Mouse (Mus musculus) limb, embryonic 12.5 days (tissue): ENCODE data around the gene Rapgef1. TPM values are rescaled to one million over a fixed set of nuclear protein-coding genes. Genes with fewer than 3 reads are reported as not detected.

ENCODE experiments used
- ATAC-seq: fragments of 200-750 bp; cut with Nextera tagmentation; 2 replicates; pipeline ENCODE4 v1.8.0; 2017; ENCODE audit warnings: low read depth, moderate TSS enrichment; ENCODE audit not compliant: insufficient number of reproducible peaks, insufficient read depth, low FRiP score, low TSS enrichment
- H3K27ac ChIP-seq: fragments of 300-500 bp; sonication (generic); 2 replicates; pipeline ENCODE4 v1.5.1; 2016; ENCODE audit warnings: mild to moderate bottlenecking, moderate library complexity
- H3K27me3 ChIP-seq: fragments of 300-500 bp; sonication (generic); 2 replicates; pipeline ENCODE4 v1.6.1; 2016; ENCODE audit warnings: mild to moderate bottlenecking, moderate library complexity
- H3K36me3 ChIP-seq: fragments of 300-500 bp; sonication (generic); 2 replicates; pipeline ENCODE4 v1.6.1; 2016; ENCODE audit warnings: mild to moderate bottlenecking, moderate library complexity
- H3K4me1 ChIP-seq: fragments of 300-500 bp; sonication (generic); replicated peaks from 2 replicates; pipeline ENCODE4 v1.6.1; 2016
- H3K4me2 ChIP-seq: fragments of 300-500 bp; sonication (generic); 2 replicates; pipeline ENCODE4 v1.6.1; 2016; ENCODE audit warnings: mild to moderate bottlenecking, moderate library complexity
- H3K4me3 ChIP-seq: fragments of 300-500 bp; sonication (generic); replicated peaks from 2 replicates; pipeline ENCODE4 v1.5.1; 2016; ENCODE audit warnings: mild to moderate bottlenecking
- H3K9ac ChIP-seq: fragments of 300-500 bp; sonication (generic); replicated peaks from 2 replicates; pipeline ENCODE4 v1.6.1; 2016; ENCODE audit warnings: mild to moderate bottlenecking, moderate library complexity
- H3K9me3 ChIP-seq: fragments of 300-500 bp; sonication (generic); 2 replicates; pipeline ENCODE4 v1.6.1; 2016; ENCODE audit warnings: mild to moderate bottlenecking, moderate library complexity
- WGBS: fragments of 180-500 bp; shearing (Covaris S2); methylation state at CpG from one replicate; pipeline ENCODE4 v1.1.7; 2016; 5-methylcytosine and 5-hydroxymethylcytosine counted together
- polyA plus RNA-seq: library from polyadenylated mRNA; unstranded; fragments of >200 nt; fragmentation: Nextera tagmentation; extraction: Ambion mirVana; gene quantifications from 2 replicates; pipeline ENCODE4 v1.2.1, GENCODE M21; 2016

Gene Rapgef1
- 20.2 and 20.4 TPM in 2 replicates for polyA plus RNA-seq

DNA sequence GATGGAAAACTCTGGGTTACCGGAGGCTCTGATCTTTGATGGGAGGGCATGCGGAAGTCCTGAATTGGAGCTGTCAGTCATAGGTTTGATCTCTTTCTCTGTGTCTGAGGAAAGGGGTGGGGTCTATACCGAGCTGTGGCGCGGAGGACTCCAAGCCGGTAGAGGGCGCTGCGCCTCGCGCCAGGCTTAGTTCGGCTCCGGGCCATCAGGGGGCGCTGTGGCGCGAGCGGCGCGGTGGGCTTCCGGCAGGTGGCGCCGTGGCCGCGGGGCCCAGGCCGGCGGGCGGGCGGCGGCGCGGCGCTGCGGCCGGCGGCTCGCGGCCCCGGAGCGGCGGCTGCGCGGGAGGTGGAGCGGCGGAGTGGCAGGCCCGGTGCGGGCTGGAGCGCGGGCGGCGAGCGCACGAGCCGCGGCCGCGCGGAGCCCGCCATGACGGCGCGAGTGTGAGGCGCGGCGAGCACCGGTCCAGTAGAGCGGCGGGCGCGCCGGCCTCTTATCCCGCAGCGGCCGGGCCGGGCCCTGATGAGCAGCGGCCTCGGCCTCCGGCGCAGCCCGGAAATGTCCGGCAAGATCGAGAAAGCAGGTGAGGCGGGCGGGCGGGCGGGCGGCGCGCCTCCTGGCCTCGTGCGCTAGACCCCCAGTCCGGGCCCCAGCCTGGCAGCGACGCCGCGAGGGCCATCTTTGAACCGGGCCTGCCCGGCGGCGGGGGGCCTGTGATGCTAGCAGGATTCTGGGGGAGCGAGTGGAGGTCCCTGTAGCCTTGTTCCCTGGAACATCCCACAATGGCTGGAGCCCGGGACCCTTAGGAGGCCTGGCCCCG, at the start of gene Rapgef1:
Gene Rapgef1, plus strand, starts transcription at position 237 of the 817 bp plus-strand sequence.
- under 1% methylated on average over 57 of the region's 101 CpGs for WGBS
- Histone ChIP-seq H3K9ac (peak within 1 kb of the TSS; percentile 96), H3K4me1 (peaks cover 25% of the 10 kb centered on the region), H3K36me3 (peaks cover 9% of the 10 kb centered on the region; the same call in 1 of the 2 replicates), H3K27me3 (no peaks in the 10 kb centered on the region), H3K27ac (peak within 1 kb of the TSS; percentile 92), H3K4me3 (peak within 1 kb of the TSS; percentile 82), H3K9me3 (no peaks in the 10 kb centered on the region), H3K4me2 (peak within 1 kb of the TSS; percentile 64)
- peak; percentile 82 for ATAC-seq

DNA sequence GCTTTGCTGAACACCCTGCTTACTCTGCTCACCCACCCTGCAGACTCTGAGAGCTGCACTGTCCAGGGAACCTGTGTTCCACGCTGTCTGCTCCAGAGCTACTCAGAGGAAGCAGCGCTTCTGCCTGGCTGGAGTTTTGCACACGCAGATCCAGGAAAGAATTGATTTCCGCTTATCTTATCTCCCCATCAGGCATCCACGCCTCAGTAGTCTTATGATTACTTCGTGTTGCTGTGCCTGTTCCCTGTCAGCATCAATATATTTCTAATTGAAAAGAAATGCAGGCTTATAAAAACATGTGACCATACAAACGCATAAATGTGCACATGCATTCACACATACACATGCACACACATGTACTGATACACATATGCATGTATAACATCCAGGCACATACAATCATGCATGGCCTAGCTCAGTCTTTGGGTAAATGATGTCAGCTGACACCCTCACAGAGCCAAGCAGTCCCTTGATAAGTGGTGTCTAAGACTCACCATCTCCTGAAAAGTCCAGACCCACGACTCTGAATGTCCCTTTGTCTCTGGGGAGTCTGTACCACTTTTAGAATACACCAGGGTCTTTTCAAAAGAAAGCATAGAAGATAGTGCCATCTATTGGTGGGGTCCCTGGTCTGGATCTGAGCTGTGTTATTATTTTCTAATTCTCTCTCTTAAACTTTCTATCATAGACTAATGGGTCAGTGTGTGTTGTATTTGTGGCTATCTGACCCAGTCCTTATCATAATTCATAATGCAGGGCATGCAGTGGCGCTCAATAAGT, 47.4 kb upstream of the Rapgef1 start:
- H3K4me2 ChIP-seq: no peak overlapping the region
- no peaks in the 10 kb centered on the region for H3K9me3 ChIP-seq
- H3K27me3 ChIP-seq: peaks cover 9% of the 10 kb centered on the region
- H3K4me1 ChIP-seq: peaks cover 7% of the 10 kb centered on the region; the same call in 1 of the 2 replicates
- no peak for ATAC-seq
- H3K27ac ChIP-seq: no peak overlapping the region
- H3K36me3 ChIP-seq: no peaks in the 10 kb centered on the region
- no peak overlapping the region for H3K4me3 ChIP-seq
- WGBS: 69% methylated on average over 9 of the region's 9 CpGs
- no peak overlapping the region for H3K9ac ChIP-seq

DNA sequence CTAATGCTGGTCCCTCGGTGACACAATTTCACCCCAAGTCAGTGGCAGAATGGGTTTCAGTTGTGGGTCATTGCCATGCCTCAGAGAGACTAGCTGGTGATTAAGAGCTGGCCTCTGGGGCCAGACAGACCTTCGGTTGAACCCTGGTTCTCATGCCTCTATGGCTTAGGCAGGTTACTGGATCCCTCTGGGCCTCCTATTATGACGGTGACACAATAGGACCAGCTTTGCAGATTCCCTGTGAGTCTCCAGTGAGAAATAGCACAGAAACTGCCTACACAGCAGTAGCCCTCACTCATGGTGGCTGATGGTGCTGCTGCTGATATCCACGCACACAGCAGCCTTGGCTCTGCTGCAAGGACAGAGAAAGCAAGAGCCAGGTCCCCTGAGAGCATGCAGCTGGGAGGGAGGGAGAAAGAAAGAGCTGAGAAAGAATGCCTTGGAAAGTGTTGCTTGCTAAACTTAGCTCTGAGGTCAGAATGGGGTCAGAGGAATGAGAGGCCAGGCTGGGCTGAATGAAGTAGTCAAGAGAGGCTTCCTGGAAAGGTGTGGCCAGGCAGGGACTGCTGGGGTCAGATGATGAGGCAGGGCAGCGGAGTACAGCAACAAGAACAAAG, 46.6 kb upstream of the Rapgef1 start:
- H3K27me3 ChIP-seq: peaks cover 9% of the 10 kb centered on the region
- H3K27ac ChIP-seq: no peak overlapping the region
- peaks cover 7% of the 10 kb centered on the region; the same call in 1 of the 2 replicates for H3K4me1 ChIP-seq
- no peak overlapping the region for H3K4me2 ChIP-seq
- H3K36me3 ChIP-seq: no peaks in the 10 kb centered on the region
- no peak overlapping the region for H3K9ac ChIP-seq
- WGBS: 58% methylated on average over 5 of the region's 5 CpGs
- no peak for ATAC-seq
- no peaks in the 10 kb centered on the region for H3K9me3 ChIP-seq
- no peak overlapping the region for H3K4me3 ChIP-seq

DNA sequence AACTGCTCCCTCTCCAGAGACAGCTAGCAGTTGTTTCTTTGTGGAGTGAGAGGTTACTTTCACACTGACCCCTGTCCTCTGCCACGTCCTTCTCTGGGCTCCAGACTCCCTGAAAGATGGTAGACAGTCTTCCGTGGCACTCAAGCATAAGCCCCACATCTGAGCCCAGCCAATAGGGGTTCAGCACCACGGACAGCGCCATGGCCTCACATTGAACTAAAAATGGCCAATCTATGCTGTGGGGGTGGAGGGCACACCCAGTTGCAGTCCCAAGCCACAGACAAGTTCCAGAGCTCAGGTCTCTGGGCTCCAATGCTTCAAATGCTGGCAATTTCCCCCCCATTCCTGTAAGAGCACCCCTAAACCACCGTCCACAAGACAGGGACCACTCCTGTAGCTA, 45.9 kb upstream of the Rapgef1 start:
- ATAC-seq: no peak
- Histone ChIP-seq H3K4me3 (no peak overlapping the region), H3K27me3 (peaks cover 9% of the 10 kb centered on the region), H3K4me1 (peaks cover 7% of the 10 kb centered on the region; the same call in 1 of the 2 replicates), H3K36me3 (no peaks in the 10 kb centered on the region), H3K9ac (no peak overlapping the region), H3K9me3 (no peaks in the 10 kb centered on the region), H3K4me2 (no peak overlapping the region), H3K27ac (no peak overlapping the region)
- WGBS: 8% methylated on average over 5 of the region's 5 CpGs

DNA sequence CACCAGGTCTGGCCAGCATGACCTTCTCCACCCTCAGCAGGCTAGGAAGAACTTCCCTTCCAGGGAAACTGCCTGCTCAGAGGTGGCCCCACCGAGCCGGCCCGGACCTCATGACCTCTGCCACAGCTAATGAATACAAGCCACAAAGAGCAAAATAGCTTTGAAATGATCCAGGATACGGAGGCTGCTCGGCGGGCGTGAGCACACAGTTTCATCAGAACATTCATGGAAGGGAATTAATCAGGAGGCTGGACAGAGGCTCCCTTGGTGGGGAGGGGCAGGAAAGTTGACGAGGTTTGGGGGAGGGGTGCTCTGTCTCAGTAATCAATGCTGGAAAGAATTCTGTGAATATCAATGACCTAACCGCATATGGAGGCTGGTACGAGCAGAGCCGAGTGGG, 45.3 kb upstream of the Rapgef1 start:
- no peak overlapping the region for H3K4me3 ChIP-seq
- no peak overlapping the region for H3K9ac ChIP-seq
- no peaks in the 10 kb centered on the region for H3K36me3 ChIP-seq
- 22% methylated on average over 11 of the region's 11 CpGs for WGBS
- no peak overlapping the region for H3K4me2 ChIP-seq
- no peak for ATAC-seq
- H3K27me3 ChIP-seq: peaks cover 9% of the 10 kb centered on the region
- no peaks in the 10 kb centered on the region for H3K9me3 ChIP-seq
- peaks cover 7% of the 10 kb centered on the region; the same call in 1 of the 2 replicates for H3K4me1 ChIP-seq
- no peak overlapping the region for H3K27ac ChIP-seq

DNA sequence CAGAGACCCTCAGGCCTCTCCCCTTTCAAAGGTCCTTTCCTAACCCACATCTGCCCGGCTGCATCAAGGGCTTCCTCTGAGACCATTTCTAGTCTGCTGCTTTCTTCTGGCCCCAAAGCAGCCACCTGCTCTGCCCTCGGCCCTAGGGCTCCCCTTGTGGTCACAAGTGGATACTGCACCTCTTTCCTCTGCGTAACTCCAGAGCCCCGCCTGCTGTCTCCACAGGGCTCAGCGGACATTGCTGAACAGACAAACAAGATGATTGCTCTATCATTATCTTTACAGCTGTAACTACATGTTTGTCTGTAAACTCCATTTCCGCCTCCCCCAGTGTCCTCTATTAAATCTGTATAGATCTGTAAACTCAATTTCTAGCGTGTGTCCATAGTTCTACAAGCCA, 37.1 kb upstream of the Rapgef1 start:
- ATAC-seq: no peak
- Histone ChIP-seq H3K36me3 (no peaks in the 10 kb centered on the region), H3K4me2 (no peak overlapping the region), H3K27ac (no peak overlapping the region), H3K9me3 (no peaks in the 10 kb centered on the region), H3K4me1 (no peaks in the 10 kb centered on the region), H3K27me3 (no peaks in the 10 kb centered on the region), H3K4me3 (no peak overlapping the region), H3K9ac (no peak overlapping the region)
- WGBS: 3% methylated on average over 7 of the region's 7 CpGs

DNA sequence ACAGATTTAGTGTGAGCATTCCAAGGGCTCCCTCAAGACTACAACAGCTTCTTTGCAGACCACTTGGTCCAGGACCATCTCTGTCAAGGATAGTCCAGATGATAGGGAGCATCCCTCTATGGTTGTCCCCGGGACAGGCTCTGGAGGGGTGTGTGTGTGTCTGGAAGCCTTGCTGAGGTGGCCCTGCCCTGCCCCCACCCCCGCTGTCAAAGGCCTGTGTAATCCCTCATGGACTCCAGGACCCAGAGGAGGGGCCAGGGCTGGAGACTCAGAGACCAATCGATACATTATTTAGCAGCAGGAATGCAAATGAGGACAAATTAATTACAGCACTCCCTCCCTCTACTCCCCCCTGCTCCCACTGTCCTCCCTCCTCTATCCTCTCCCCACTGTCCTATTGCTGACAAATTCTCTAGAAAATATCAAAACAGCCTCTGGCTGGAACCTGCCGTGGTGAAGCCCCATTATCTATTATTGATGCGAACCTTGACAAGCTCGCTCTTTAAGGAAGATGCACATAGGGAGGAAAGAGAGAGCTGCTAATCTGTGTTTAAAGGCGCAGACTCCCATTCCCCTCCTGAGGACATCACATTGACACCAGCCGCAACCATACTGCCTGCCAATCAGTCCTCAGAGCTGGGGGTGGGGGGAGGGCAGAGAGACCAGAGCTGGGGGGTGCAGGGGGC, 33.4 kb upstream of the Rapgef1 start:
- Histone ChIP-seq H3K4me1 (no peaks in the 10 kb centered on the region), H3K27me3 (no peaks in the 10 kb centered on the region; the same call in 1 of the 2 replicates), H3K9me3 (no peaks in the 10 kb centered on the region), H3K36me3 (no peaks in the 10 kb centered on the region), H3K4me3 (no peak overlapping the region), H3K27ac (no peak overlapping the region), H3K4me2 (no peak overlapping the region), H3K9ac (no peak overlapping the region)
- 36% methylated on average over 8 of the region's 8 CpGs for WGBS
- ATAC-seq: no peak

DNA sequence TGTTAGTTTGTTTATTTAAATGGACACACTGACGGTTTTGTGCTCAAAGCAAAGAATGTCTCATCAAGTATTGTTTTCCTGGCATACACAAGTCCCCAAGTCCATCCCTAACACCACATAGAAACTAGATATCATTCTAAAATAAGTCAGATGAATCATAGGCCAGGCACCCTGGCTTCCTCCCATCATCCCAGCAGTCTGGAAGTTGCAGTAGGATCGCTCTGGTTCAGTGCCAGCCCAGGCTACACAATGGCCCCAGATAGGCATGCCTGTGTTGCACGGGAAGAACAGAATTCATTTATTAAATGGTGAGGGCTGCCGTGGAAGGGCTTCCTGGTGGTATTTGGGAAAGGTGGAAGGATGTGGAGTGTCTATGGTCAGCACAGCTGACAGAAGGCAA, 31.5 kb upstream of the Rapgef1 start:
- no peaks in the 10 kb centered on the region for H3K9me3 ChIP-seq
- 73% methylated on average over 4 of the region's 4 CpGs for WGBS

DNA sequence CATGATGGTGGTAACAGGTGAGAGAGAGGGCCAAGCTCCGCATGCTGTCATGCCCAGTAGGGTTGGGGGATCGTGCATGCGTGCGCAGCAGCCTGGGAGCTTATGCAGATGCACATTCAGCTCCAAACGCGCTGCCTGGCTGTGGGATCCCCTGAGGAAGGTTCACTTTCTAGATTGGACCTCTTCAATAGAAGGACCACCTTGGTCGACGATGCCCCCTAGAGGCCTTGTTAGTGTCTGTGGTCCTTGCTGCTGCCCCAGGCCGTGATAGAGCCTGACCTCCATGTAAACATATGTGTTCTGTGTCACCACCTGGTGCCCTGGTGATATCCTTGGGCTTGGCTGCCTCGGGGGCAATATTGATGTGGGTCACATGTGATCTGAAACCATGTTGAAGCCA, 30.3 kb upstream of the Rapgef1 start:
- Histone ChIP-seq H3K36me3 (no peaks in the 10 kb centered on the region), H3K4me3 (no peak overlapping the region), H3K27me3 (no peaks in the 10 kb centered on the region; the same call in 1 of the 2 replicates), H3K4me2 (no peak overlapping the region), H3K9ac (no peak overlapping the region), H3K4me1 (no peaks in the 10 kb centered on the region), H3K27ac (no peak overlapping the region), H3K9me3 (no peaks in the 10 kb centered on the region)
- 26% methylated on average over 10 of the region's 10 CpGs for WGBS
- ATAC-seq: no peak

More for the DNA sequence above, 31.5 kb upstream of the Rapgef1 start:
- Histone ChIP-seq H3K4me3 (no peak overlapping the region), H3K36me3 (no peaks in the 10 kb centered on the region), H3K27me3 (no peaks in the 10 kb centered on the region; the same call in 1 of the 2 replicates), H3K4me2 (no peak overlapping the region), H3K9ac (no peak overlapping the region), H3K27ac (no peak overlapping the region), H3K4me1 (no peaks in the 10 kb centered on the region)
- no peak for ATAC-seq

DNA sequence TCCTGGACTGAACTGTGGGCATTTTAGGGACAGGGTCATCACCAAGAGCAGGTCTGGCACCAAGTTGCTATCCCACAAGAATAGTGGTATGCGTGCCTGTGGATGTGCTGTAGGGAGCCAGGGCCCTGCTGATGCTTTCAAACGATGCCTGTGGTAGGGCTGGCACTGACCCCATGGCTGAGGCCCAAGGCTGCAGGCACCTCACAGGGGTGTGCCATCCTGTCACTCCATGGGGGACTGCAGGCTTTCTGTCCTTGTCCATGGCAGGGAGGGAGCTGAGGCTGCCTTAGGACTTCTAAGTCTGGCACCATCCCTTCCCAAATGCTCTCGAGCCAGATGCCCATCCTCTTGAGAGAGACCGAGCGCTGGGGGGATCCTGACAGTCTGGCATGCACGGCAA, 27.9 kb upstream of the Rapgef1 start:
- Histone ChIP-seq H3K9me3 (no peaks in the 10 kb centered on the region), H3K4me2 (no peak overlapping the region), H3K27ac (no peak overlapping the region), H3K27me3 (no peaks in the 10 kb centered on the region; the same call in 1 of the 2 replicates), H3K9ac (no peak overlapping the region), H3K4me3 (no peak overlapping the region), H3K4me1 (no peaks in the 10 kb centered on the region), H3K36me3 (no peaks in the 10 kb centered on the region)
- WGBS: 78% methylated on average over 6 of the region's 6 CpGs
- no peak for ATAC-seq
